Mouse (Mus musculus) myocyte (in vitro differentiated cells): ENCODE measurements around the gene Clock.

ENCODE experiments used
- CEBPB ChIP-seq: IDR thresholded peaks from 2 replicates; pipeline ENCODE4 v1.6.1; 2011; ENCODE audit warnings: mild to moderate bottlenecking, moderate library complexity; ENCODE audit not compliant: poor library complexity, insufficient read depth, severe bottlenecking
- E2F4 ChIP-seq: IDR thresholded peaks from one replicate; pipeline ENCODE4 v1.6.1; 2011; ENCODE audit warnings: mild to moderate bottlenecking, control low read depth, moderate library complexity; ENCODE audit not compliant: insufficient read depth
- MAX ChIP-seq: IDR thresholded peaks from one replicate; pipeline ENCODE4 v1.6.1; 2011; ENCODE audit warnings: low read depth, mild to moderate bottlenecking, control low read depth
- POLR2A ChIP-seq: IDR thresholded peaks from one replicate; pipeline ENCODE4 v1.6.1; 2011; ENCODE audit warnings: low read depth, mild to moderate bottlenecking, control low read depth, moderate library complexity; ENCODE audit not compliant: insufficient read length
- POLR2AphosphoS2 ChIP-seq: IDR thresholded peaks from one replicate; pipeline ENCODE4 v1.6.1; 2011; ENCODE audit warnings: low read depth, control low read depth; ENCODE audit not compliant: insufficient read length
- USF1 ChIP-seq: IDR thresholded peaks from one replicate; pipeline ENCODE4 v1.6.1; 2011; ENCODE audit warnings: low read depth, mild to moderate bottlenecking, control low read depth, moderate library complexity

DNA sequence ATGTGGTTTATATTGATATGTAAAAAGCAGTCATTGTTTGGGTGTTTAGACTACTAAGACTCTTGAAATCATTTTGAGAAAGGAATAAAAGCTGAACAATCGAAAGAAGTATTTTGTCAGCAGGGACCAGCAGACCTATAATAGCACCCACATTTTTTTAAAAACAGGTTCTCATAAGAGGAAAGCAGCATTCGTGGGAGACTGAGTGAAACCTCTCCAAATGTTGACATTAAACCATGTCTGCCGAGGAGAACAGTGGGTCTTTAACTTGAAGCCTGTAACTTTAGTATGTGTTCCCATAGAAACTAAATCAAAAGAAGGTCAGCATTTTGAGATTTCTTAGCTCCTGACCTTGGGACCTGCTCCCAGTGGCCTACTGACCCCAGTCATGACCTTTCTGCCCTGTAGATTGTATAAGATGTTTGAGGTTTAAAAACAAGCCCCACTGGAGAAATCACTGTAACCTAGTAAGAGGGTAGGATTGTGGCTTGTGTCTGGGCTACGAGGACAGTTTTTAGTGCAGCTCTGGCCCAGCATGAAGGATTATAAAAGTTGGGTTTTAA lies 140.7 kb downstream of the Clock start:
- TF ChIP-seq USF1, result no peak
- no peak for TF ChIP-seq MAX
- no peak for TF ChIP-seq POLR2A
- no peak for TF ChIP-seq E2F4
- no peak for TF ChIP-seq POLR2AphosphoS2
- no peak for TF ChIP-seq CEBPB
